Comparison of ENCODE assay signal across 19 mouse cellular contexts in genomic region chr16:23290171-23290570, GRCm38 (mm10).
DNase-seq lines count a peak whose midpoint lies in the region; ATAC-seq and TF ChIP-seq lines count a peak whose summit lies in the region.
"Had no signal": no experiment of that assay in that cellular context is flagged by ENCODE, and none has a peak within 500 bp of the region (broad histone marks: within the 10 kb centered on the region; RNA-seq: fewer than 3 reads in every experiment).

No protein-coding gene starts in this region.

- H3K79me3 ChIP-seq in C2C12 (ENCODE audit: low read depth): no peaks in the 10 kb centered on the region

- in situ Hi-C loops in CH12.LX (cut with MboI; ENCODE audit: low pct_ligation_motif_present, low pct_unique_long_range_greater_than_20kb, low sequenced_read_pairs): no loop called here

- no peaks in the 10 kb centered on the region for H3K27me3 ChIP-seq in C2C12 (ENCODE audit: control insufficient read depth, insufficient read depth, insufficient read length)
- H3K27me3 ChIP-seq in CH12.LX (replicated peaks): no peaks in the 10 kb centered on the region
- no peaks in the 10 kb centered on the region for H3K27me3 ChIP-seq in liver, embryonic 14.5 days (ENCODE audit: control insufficient read depth, insufficient read depth, low read length)
- H3K27me3 ChIP-seq in hindbrain, embryonic 11.5 days (ENCODE audit: control insufficient read depth, insufficient read depth, low read length): no peaks in the 10 kb centered on the region
- H3K27me3 ChIP-seq: embryonic facial prominence, embryonic 12.5 days; heart, embryonic 12.5 days; hindbrain, embryonic 13.5 days; kidney, embryonic 15.5 days; limb, embryonic 12.5 days; neural tube, embryonic 12.5 days; Patski had no signal

- peak overlapping the region; percentile 39 for H3K4me2 ChIP-seq in CH12.LX (ENCODE audit: insufficient read depth, low read depth, poor library complexity, severe bottlenecking)
- H3K4me2 ChIP-seq in liver, embryonic 14.5 days (ENCODE audit: low read depth): no peak overlapping the region; the same call in 1 of the 2 replicates
- H3K4me2 ChIP-seq in hindbrain, embryonic 11.5 days (replicated peaks; ENCODE audit: low read depth, low read length): no peak overlapping the region
- H3K4me2 ChIP-seq: embryonic facial prominence, embryonic 12.5 days; heart, embryonic 12.5 days; hindbrain, embryonic 13.5 days; kidney, embryonic 15.5 days; limb, embryonic 12.5 days; midbrain, embryonic 11.5 days; neural tube, embryonic 12.5 days had no signal

- H3K9ac ChIP-seq in CH12.LX (ENCODE audit: insufficient read depth, low read depth): peak overlapping the region; percentile 23; the same call in 1 of the 2 replicates
- H3K9ac ChIP-seq in liver, embryonic 14.5 days (replicated peaks): no peak overlapping the region
- H3K9ac ChIP-seq in hindbrain, embryonic 11.5 days (ENCODE audit: low read depth, low read length): no peak overlapping the region
- H3K9ac ChIP-seq: embryonic facial prominence, embryonic 12.5 days; forebrain, postnatal 0 days; heart, embryonic 12.5 days; hindbrain, embryonic 13.5 days; kidney, embryonic 15.5 days; limb, embryonic 12.5 days; neural tube, embryonic 12.5 days had no signal

- TF ChIP-seq EP300 in CH12.LX (IDR thresholded peaks at IDR 0.05; ENCODE audit: low read length): 0 out of 2 replicates have a peak, but pooled peaks have one; percentile 33
- TF ChIP-seq EP300 in liver, embryonic 14.5 days (IDR thresholded peaks at IDR 0.05; ENCODE audit: low read depth): no peak

- H3K36me3 ChIP-seq in C2C12 (ENCODE audit: control insufficient read depth, insufficient read depth) (no peaks in the 10 kb centered on the region), CH12.LX (replicated peaks in 1 of 2; ENCODE audit: control insufficient read depth in 1 of 2, insufficient read depth in 1 of 2, low read length in 1 of 2) (peaks cover 0 to 11% of the 10 kb centered on the region in 2 experiments)
- H3K36me3 ChIP-seq in liver, embryonic 14.5 days (replicated peaks; ENCODE audit: control insufficient read depth, insufficient read depth, low read depth): no peaks in the 10 kb centered on the region
- H3K36me3 ChIP-seq in hindbrain, embryonic 11.5 days (ENCODE audit: control insufficient read depth, insufficient read depth, low read length): no peaks in the 10 kb centered on the region
- H3K36me3 ChIP-seq: embryonic facial prominence, embryonic 12.5 days; heart, embryonic 12.5 days; kidney, embryonic 15.5 days had no signal

- TF ChIP-seq POLR2A in CH12.LX (IDR thresholded peaks at IDR 0.05; ENCODE audit: low read depth, low read length): no peak

- H3K4me3 ChIP-seq in C2C12 (ENCODE audit: insufficient read depth, poor library complexity, severe bottlenecking) (no peak overlapping the region), CH12.LX (replicated peaks in 1 of 3; ENCODE audit: low read depth in 2 of 3, low read length in 2 of 3, poor library complexity in 1 of 3) (peak overlapping the region; percentile 24 to 51 (median 40))
- peak overlapping the region; percentile 36 to 46; a peak in 3 of 4 replicates for H3K4me3 ChIP-seq in liver, embryonic 14.5 days (ENCODE audit: insufficient read depth in 1 of 2, low read depth in 2 of 2, low read length in 2 of 2)
- H3K4me3 ChIP-seq in hindbrain, embryonic 11.5 days (ENCODE audit: low read depth, low read length): no peak overlapping the region
- H3K4me3 ChIP-seq: embryonic facial prominence, embryonic 12.5 days; heart, embryonic 12.5 days; hindbrain, embryonic 13.5 days; kidney, embryonic 15.5 days; limb, embryonic 12.5 days; neural tube, embryonic 12.5 days had no signal

- H3ac ChIP-seq in C2C12 (ENCODE audit: control insufficient read depth, insufficient read length, low read depth): no peak overlapping the region

- H3K79me2 ChIP-seq in C2C12 (ENCODE audit: control insufficient read depth, insufficient read depth): no peaks in the 10 kb centered on the region
- peaks cover 12% of the 10 kb centered on the region for H3K79me2 ChIP-seq in CH12.LX (replicated peaks; ENCODE audit: control insufficient read depth, extremely low read depth, insufficient read depth, poor library complexity, severe bottlenecking)

- peak; percentile 81 for DNase-seq in heart, adult 11 months
- DNase-seq in heart, adult 8-10 months (ENCODE audit: low spot score): no peak
- DNase-seq in CH12.LX (ENCODE audit: extremely low read depth): no peak
- DNase-seq in liver, embryonic 14.5 days (ENCODE audit: low read depth in 3 of 3, low spot score in 3 of 3): no peak
- no peak for DNase-seq in hindbrain, embryonic 11.5 days (ENCODE audit: low spot score)
- DNase-seq in right cerebral cortex, postnatal 14 days: no peak
- DNase-seq: cerebellum, adult 9-10 months; forebrain, postnatal 0 days; heart, postnatal 14 days; spleen, adult 18-20 months had no signal

- peaks cover 50 to 98% of the 10 kb centered on the region in 2 experiments for H3K4me1 ChIP-seq in CH12.LX (ENCODE audit: control insufficient read depth in 1 of 2, insufficient read depth in 2 of 2)
- H3K4me1 ChIP-seq in liver, embryonic 14.5 days (replicated peaks; ENCODE audit: control insufficient read depth in 2 of 2, insufficient read depth in 2 of 2, low read length in 1 of 2): peaks cover 0 to 5% of the 10 kb centered on the region in 2 experiments; a peak in 2 of 4 replicates
- no peaks in the 10 kb centered on the region for H3K4me1 ChIP-seq in hindbrain, embryonic 11.5 days (replicated peaks; ENCODE audit: control insufficient read depth, insufficient read depth, low read length)
- H3K4me1 ChIP-seq: embryonic facial prominence, embryonic 12.5 days; heart, embryonic 12.5 days; limb, embryonic 12.5 days; neural tube, embryonic 12.5 days had no signal

- dilution Hi-C loops in CH12.LX (cut with MboI; ENCODE audit: extremely low pct_ligation_motif_present, extremely low pct_unique_long_range_greater_than_20kb, low sequenced_read_pairs): no loop called here

- TF ChIP-seq CTCF in C2C12 (IDR thresholded peaks at IDR 0.05; ENCODE audit: control insufficient read depth, insufficient read depth, insufficient read length): no peak
- TF ChIP-seq CTCF in CH12.LX (conservative IDR thresholded peaks at IDR 0.05 in 1 of 2, IDR thresholded peaks at IDR 0.05 in 1 of 2; ENCODE audit: low read depth in 2 of 2, low read length in 2 of 2): no peak
- TF ChIP-seq CTCF in liver, embryonic 14.5 days (IDR thresholded peaks at IDR 0.05; ENCODE audit: low read depth): no peak

- 53% methylated on average over 9 of the region's 9 CpGs for whole genome bisulfite sequencing in liver, embryonic 14.5 days (ENCODE audit: insufficient replicate concordance)
- 87% methylated on average over 9 of the region's 9 CpGs for WGBS in hindbrain, embryonic 11.5 days

- TF ChIP-seq RAD21 in CH12.LX (IDR thresholded peaks at IDR 0.05; ENCODE audit: low read depth, low read length): no peak

- peak; percentile 38; the same call in 1 of the 2 replicates for ATAC-seq in liver, embryonic 14.5 days (ENCODE audit: insufficient read depth)
- no peak for ATAC-seq in hindbrain, embryonic 11.5 days (ENCODE audit: low FRiP score)
- ATAC-seq: forebrain, postnatal 0 days; Patski had no signal

- peak overlapping the region; percentile 74 for H3K27ac ChIP-seq in CH12.LX (ENCODE audit: insufficient read depth, low read depth)
- no peak overlapping the region for H3K27ac ChIP-seq in liver, embryonic 14.5 days
- no peak overlapping the region for H3K27ac ChIP-seq in hindbrain, embryonic 11.5 days (ENCODE audit: low read depth, low read length)
- H3K27ac ChIP-seq: embryonic facial prominence, embryonic 12.5 days; hindbrain, embryonic 13.5 days; kidney, embryonic 15.5 days; limb, embryonic 12.5 days; neural tube, embryonic 12.5 days had no signal

- H3K9me3 ChIP-seq in CH12.LX (replicated peaks; ENCODE audit: low read length): no peaks in the 10 kb centered on the region
- no peaks in the 10 kb centered on the region for H3K9me3 ChIP-seq in liver, embryonic 14.5 days (ENCODE audit: control insufficient read depth, low read length)
- H3K9me3 ChIP-seq in hindbrain, embryonic 11.5 days (ENCODE audit: control insufficient read depth, low read length): no peaks in the 10 kb centered on the region
- H3K9me3 ChIP-seq: embryonic facial prominence, embryonic 12.5 days; heart, embryonic 12.5 days; hindbrain, embryonic 13.5 days; kidney, embryonic 15.5 days; limb, embryonic 12.5 days; neural tube, embryonic 12.5 days had no signal

TF ChIP-seq in C2C12, 6 proteins besides CTCF, POLR2A, EP300 and RAD21:
- TF ChIP-seq CEBPB (IDR thresholded peaks at IDR 0.05; ENCODE audit: low read depth): peak; percentile 14
- no peak for TF ChIP-seq MAX (IDR thresholded peaks at IDR 0.05)

TF ChIP-seq in CH12.LX, 34 proteins besides CTCF, POLR2A, EP300 and RAD21:
- TF ChIP-seq E2F4 (IDR thresholded peaks at IDR 0.05; ENCODE audit: insufficient replicate concordance, low read depth, low read length): no peak
- 0 out of 2 replicates have a peak, but pooled peaks have one; percentile 29 for TF ChIP-seq SIN3A (IDR thresholded peaks at IDR 0.05; ENCODE audit: low read length)
- 0 out of 2 replicates have a peak, but pooled peaks have one; percentile 3 for TF ChIP-seq ETS1 (conservative IDR thresholded peaks at IDR 0.05; ENCODE audit: low read depth, low read length)
TF ChIP-seq in CH12.LX: peak in this region for 2.

Comparison
In these comparisons a context has a peak if more than half of its experiments do, and no peak if none do; other contexts are left out.
1. H3K4me3 ChIP-seq: peak in CH12.LX (3 of 3) and liver, embryonic 14.5 days (2 of 2); none in C2C12 (single experiment) and hindbrain, embryonic 11.5 days (single experiment).